Mouse (Mus musculus): ENCODE measurements at regions not wholly inside any gene's neighbourhood (a gene's known extent, or its start where the extent isn't known, plus 50 kb on each side); places are given as distances from the start of the nearest gene placed in this dataset.
A peak's percentile ranks its signal among the peaks of the same experiment; 100 is the strongest.

DNA sequence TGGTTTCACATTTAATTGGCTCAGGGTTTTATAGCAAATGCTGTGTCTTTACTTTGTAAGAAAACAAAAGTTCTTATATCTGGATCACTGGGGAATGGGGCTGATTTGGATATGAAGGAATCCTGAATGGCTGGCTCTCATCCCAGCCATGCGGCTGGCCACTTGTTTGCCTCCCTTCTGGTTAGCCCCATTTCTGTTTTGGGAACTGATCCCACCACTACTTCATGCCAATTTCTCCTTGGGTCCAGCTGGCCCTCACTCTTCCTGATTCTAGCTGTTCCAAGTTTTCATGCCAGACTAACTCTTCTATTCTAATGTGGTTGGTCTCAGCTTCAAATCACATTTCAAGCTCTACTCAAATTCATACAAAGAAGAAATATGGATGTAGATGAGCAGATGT lies 5319.6 kb downstream of the 9330182O14Rik start:
- H3K9me3 ChIP-seq (replicated peaks), result no peaks in the 10 kb centered on the region
- WGBS, result 68% methylated on average over 1 of the region's 1 CpGs
- no peak overlapping the region for H3K4me2 ChIP-seq
- peak; percentile 93 for ATAC-seq
- H3K4me3 ChIP-seq, result no peak overlapping the region
- no peaks in the 10 kb centered on the region for H3K4me1 ChIP-seq
- H3K27me3 ChIP-seq, result no peaks in the 10 kb centered on the region
- no peak overlapping the region for H3K27ac ChIP-seq
- no peak overlapping the region for H3K9ac ChIP-seq
- H3K36me3 ChIP-seq (ENCODE audit: poor library complexity, severe bottlenecking), result no peaks in the 10 kb centered on the region

GRCm38 (mm10) chr15:45470425-45470824 lies 5336.3 kb downstream of the 9330182O14Rik start:
- Histone ChIP-seq H3K27me3 (no peaks in the 10 kb centered on the region), H3K27ac (no peak overlapping the region), H3K9me3 (replicated peaks) (no peaks in the 10 kb centered on the region), H3K4me1 (no peaks in the 10 kb centered on the region), H3K4me3 (no peak overlapping the region), H3K9ac (no peak overlapping the region), H3K4me2 (no peak overlapping the region), H3K36me3 (ENCODE audit: poor library complexity, severe bottlenecking) (no peaks in the 10 kb centered on the region)
- 67% methylated on average over 1 of the region's 1 CpGs for WGBS
- ATAC-seq, result no peak

DNA sequence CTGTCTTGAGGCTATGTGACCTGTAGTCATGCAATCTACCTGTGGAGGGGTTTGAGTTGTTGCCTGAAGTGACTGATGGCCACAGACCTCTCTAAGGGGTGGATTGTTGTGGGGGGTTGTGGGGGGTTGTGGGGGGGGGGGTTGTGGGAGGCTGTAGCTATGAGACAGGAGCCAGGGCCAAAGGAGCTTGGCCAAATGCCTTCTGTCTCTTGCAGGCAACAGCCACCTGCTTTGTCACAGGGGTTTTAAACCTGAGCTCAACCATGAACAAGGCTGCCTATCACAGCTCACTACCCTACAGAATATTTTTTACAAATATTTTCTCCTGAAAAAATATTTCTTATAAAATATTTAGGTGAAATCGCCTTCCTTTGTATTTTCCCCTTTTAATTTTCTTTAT lies 5339.0 kb downstream of the 9330182O14Rik start:
- Histone ChIP-seq H3K9ac (no peak overlapping the region), H3K4me1 (no peaks in the 10 kb centered on the region), H3K9me3 (replicated peaks) (0 out of 2 replicates have a peak, but pooled peaks cover 3% of the 10 kb centered on the region), H3K27ac (no peak overlapping the region), H3K36me3 (ENCODE audit: poor library complexity, severe bottlenecking) (no peaks in the 10 kb centered on the region), H3K4me3 (no peak overlapping the region), H3K27me3 (no peaks in the 10 kb centered on the region), H3K4me2 (no peak overlapping the region)
- WGBS, result 89% methylated on average over 1 of the region's 1 CpGs
- no peak for ATAC-seq

DNA sequence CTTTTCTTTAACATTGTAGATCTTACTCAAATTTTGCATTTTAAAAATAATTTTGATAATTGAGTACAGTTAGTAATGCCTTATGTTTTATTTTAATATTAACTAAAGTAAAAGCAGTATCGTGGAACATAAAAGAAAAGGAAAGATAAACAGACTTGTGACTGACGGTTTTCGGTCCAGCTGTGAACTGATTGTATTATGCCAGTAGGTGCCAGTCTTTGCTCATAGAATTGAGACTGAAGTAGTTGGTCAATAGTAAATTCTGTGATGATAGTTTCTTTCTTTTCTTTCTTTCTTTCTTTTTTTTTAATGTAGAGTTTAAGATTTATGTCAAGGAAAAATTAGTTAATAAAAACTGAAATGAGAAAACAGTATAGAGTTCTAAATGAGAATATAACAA lies 5376.1 kb downstream of the 9330182O14Rik start:
- no peak overlapping the region for H3K4me2 ChIP-seq
- H3K27me3 ChIP-seq, result no peaks in the 10 kb centered on the region
- H3K9ac ChIP-seq, result no peak overlapping the region
- 76% methylated on average over 3 of the region's 3 CpGs for WGBS
- H3K36me3 ChIP-seq (ENCODE audit: poor library complexity, severe bottlenecking), result no peaks in the 10 kb centered on the region
- no peak overlapping the region for H3K4me3 ChIP-seq
- no peak overlapping the region for H3K27ac ChIP-seq
- H3K4me1 ChIP-seq, result no peaks in the 10 kb centered on the region
- ATAC-seq, result no peak
- no peaks in the 10 kb centered on the region for H3K9me3 ChIP-seq (replicated peaks)

All from forebrain, embryonic 13.5 days (tissue).